Mouse (Mus musculus): ENCODE measurements at regions not wholly inside any gene's neighbourhood (a gene's known extent, or its start where the extent isn't known, plus 50 kb on each side); places are given as distances from the start of the nearest gene placed in this dataset.

GRCm38 (mm10) chr1:63851476-63852094 lies 82.5 kb upstream of the 4933402D24Rik start:
- DNase-seq (ENCODE audit: low spot score) = no peak

GRCm38 (mm10) chr1:63850262-63850661 lies 81.2 kb upstream of the 4933402D24Rik start:
- no peak for DNase-seq (ENCODE audit: low spot score)

GRCm38 (mm10) chr1:63828174-63828844 lies 59.2 kb upstream of the 4933402D24Rik start:
- DNase-seq (ENCODE audit: low spot score) = no peak

- DNase-seq (ENCODE audit: low spot score) = no peak
These were observed 51.7 kb upstream of the 4933402D24Rik start for GRCm38 (mm10) chr1:63820614-63821270.

GRCm38 (mm10) chr1:63819536-63820254 lies 50.6 kb upstream of the 4933402D24Rik start:
- DNase-seq (ENCODE audit: low spot score) = no peak

All from ovary, adult 18-20 months (tissue).